In genomic region chr2:74380574-74381287, GRCm38 (mm10) we compare ENCODE assay signal across 30 mouse cellular contexts.
A peak's percentile ranks its signal among the peaks of the same experiment; 100 is the strongest.
DNase-seq lines count a peak whose midpoint lies in the region; ATAC-seq and TF ChIP-seq lines count a peak whose summit lies in the region.
"Had no signal": no experiment of that assay in that cellular context is flagged by ENCODE, and none has a peak within 500 bp of the region (broad histone marks: within the 10 kb centered on the region; RNA-seq: fewer than 3 reads in every experiment).

No protein-coding gene starts in this region.

- TF ChIP-seq EP300 in heart, adult 2 months (IDR thresholded peaks at IDR 0.05; ENCODE audit: insufficient read depth, low read depth, low read length), result no peak

- H3K4me2 ChIP-seq in limb, embryonic 12.5 days, result peak overlapping the region; percentile 19; the same call in 1 of the 2 replicates
- H3K4me2 ChIP-seq: embryonic facial prominence, embryonic 15.5 days; forebrain, embryonic 13.5 days; heart, embryonic 12.5 days; hindbrain, embryonic 13.5 days; liver, embryonic 12.5 days; midbrain, embryonic 12.5 days; neural tube, embryonic 13.5 days; stomach, embryonic 15.5 days had no signal

- ATAC-seq in limb, embryonic 12.5 days (ENCODE audit: insufficient number of reproducible peaks, insufficient read depth, low FRiP score, low TSS enrichment, low read depth), result peak; percentile 80
- ATAC-seq: forebrain, embryonic 13.5 days; liver, embryonic 12.5 days; liver, postnatal 0 days; lung, postnatal 0 days had no signal

- WGBS in limb, embryonic 12.5 days, result 15% methylated on average over 7 of the region's 7 CpGs
- 73% methylated on average over 7 of the region's 7 CpGs for WGBS in heart, adult 2 months

- no peak for TF ChIP-seq POLR2A in heart, adult 2 months (IDR thresholded peaks at IDR 0.05; ENCODE audit: insufficient read depth, low read depth, low read length)

- no peak overlapping the region for H3K9ac ChIP-seq in limb, embryonic 12.5 days (replicated peaks)
- no peak overlapping the region for H3K9ac ChIP-seq in heart, adult 2 months (ENCODE audit: low read depth, low read length)
- H3K9ac ChIP-seq: embryonic facial prominence, embryonic 15.5 days; forebrain, embryonic 13.5 days; heart, embryonic 12.5 days; hindbrain, embryonic 13.5 days; liver, embryonic 12.5 days; liver, postnatal 0 days; midbrain, embryonic 12.5 days; neural tube, embryonic 13.5 days; stomach, embryonic 15.5 days had no signal

- DNase-seq in lung, postnatal 10 days, result peak; percentile 27
- DNase-seq in lung, postnatal 14 days, result no peak
- peak; percentile 97 for DNase-seq in forelimb bud, embryonic 11.5 days (ENCODE audit: low read depth, low spot score)
- no peak for DNase-seq in thymus, postnatal 14 days
- DNase-seq in heart, adult 2 months, result no peak
- DNase-seq in cerebellum, adult 9-10 months, result no peak
- DNase-seq: adrenal gland, postnatal 25 days; cerebellum, adult 11-12 months; cerebellum, postnatal 10 days; gastrocnemius, postnatal 25 days; heart, adult 11 months; heart, postnatal 4 days; kidney, adult 8-10 months; kidney, postnatal 10 days; layer of hippocampus, postnatal 36 days; left cerebral cortex, postnatal 4 days; liver, postnatal 0 days; retina, postnatal 1 day; right cerebral cortex, postnatal 25 days had no signal

- no peak overlapping the region for H3K4me3 ChIP-seq in limb, embryonic 12.5 days (replicated peaks)
- no peak overlapping the region for H3K4me3 ChIP-seq in heart, adult 2 months
- H3K4me3 ChIP-seq: embryonic facial prominence, embryonic 10.5 days; embryonic facial prominence, embryonic 15.5 days; forebrain, embryonic 13.5 days; heart, embryonic 12.5 days; hindbrain, embryonic 13.5 days; liver, embryonic 12.5 days; midbrain, embryonic 12.5 days; neural tube, embryonic 13.5 days; stomach, embryonic 15.5 days had no signal

- H3K4me1 ChIP-seq in limb, embryonic 12.5 days (replicated peaks), result peaks cover 25% of the 10 kb centered on the region
- H3K4me1 ChIP-seq in heart, adult 2 months (ENCODE audit: control insufficient read depth, insufficient read depth, low read length), result peaks cover 1% of the 10 kb centered on the region; the same call in 1 of the 2 replicates
- H3K4me1 ChIP-seq: embryonic facial prominence, embryonic 10.5 days; embryonic facial prominence, embryonic 15.5 days; forebrain, embryonic 13.5 days; heart, embryonic 12.5 days; liver, embryonic 12.5 days; midbrain, embryonic 12.5 days; neural tube, embryonic 13.5 days; stomach, embryonic 15.5 days had no signal

- no peaks in the 10 kb centered on the region for H3K79me2 ChIP-seq in heart, adult 2 months (replicated peaks; ENCODE audit: control insufficient read depth, insufficient read depth, low read length)

- H3K36me3 ChIP-seq in limb, embryonic 12.5 days, result no peaks in the 10 kb centered on the region
- H3K36me3 ChIP-seq in heart, adult 2 months (ENCODE audit: control insufficient read depth, insufficient read depth, low read length), result no peaks in the 10 kb centered on the region
- H3K36me3 ChIP-seq: embryonic facial prominence, embryonic 10.5 days; embryonic facial prominence, embryonic 15.5 days; heart, embryonic 12.5 days; hindbrain, embryonic 13.5 days; liver, embryonic 12.5 days; midbrain, embryonic 12.5 days; neural tube, embryonic 13.5 days; stomach, embryonic 15.5 days had no signal

- H3K27me3 ChIP-seq in limb, embryonic 12.5 days, result no peaks in the 10 kb centered on the region
- H3K27me3 ChIP-seq in heart, adult 2 months (ENCODE audit: control insufficient read depth, insufficient read depth, low read length), result no peaks in the 10 kb centered on the region
- H3K27me3 ChIP-seq: embryonic facial prominence, embryonic 15.5 days; forebrain, embryonic 13.5 days; heart, embryonic 12.5 days; hindbrain, embryonic 13.5 days; liver, embryonic 12.5 days; midbrain, embryonic 12.5 days; neural tube, embryonic 13.5 days; stomach, embryonic 15.5 days had no signal

- H3K9me3 ChIP-seq in limb, embryonic 12.5 days, result no peaks in the 10 kb centered on the region
- H3K9me3 ChIP-seq: embryonic facial prominence, embryonic 10.5 days; embryonic facial prominence, embryonic 15.5 days; forebrain, embryonic 13.5 days; heart, embryonic 12.5 days; hindbrain, embryonic 13.5 days; liver, embryonic 12.5 days; midbrain, embryonic 12.5 days; neural tube, embryonic 13.5 days; stomach, embryonic 15.5 days had no signal

- H3K27ac ChIP-seq in limb, embryonic 12.5 days, result 0 out of 2 replicates have a peak overlapping the region, but pooled peaks have one; percentile 23
- H3K27ac ChIP-seq in heart, adult 2 months, result no peak overlapping the region
- H3K27ac ChIP-seq: embryonic facial prominence, embryonic 10.5 days; embryonic facial prominence, embryonic 15.5 days; forebrain, embryonic 13.5 days; hindbrain, embryonic 13.5 days; liver, embryonic 12.5 days; midbrain, embryonic 12.5 days; neural tube, embryonic 13.5 days; stomach, embryonic 15.5 days had no signal

- intact Hi-C loops in heart, adult 2 months (cut with DNase I), result no loop called here

- no peak for TF ChIP-seq CTCF in heart, adult 2 months (IDR thresholded peaks at IDR 0.05)

Comparison
In these comparisons a context has a peak if more than half of its experiments do, and no peak if none do; other contexts are left out.
1. DNase-seq: peak in lung, postnatal 10 days (single experiment) and forelimb bud, embryonic 11.5 days (single experiment); none in lung, postnatal 14 days (single experiment), thymus, postnatal 14 days (single experiment), heart, adult 2 months (0 of 2) and cerebellum, adult 9-10 months (single experiment).